Mouse (Mus musculus) bone marrow, adult 2 months (tissue): ENCODE data around the gene Dpf1. TPM values are rescaled to one million over a fixed set of nuclear protein-coding genes. Genes with fewer than 3 reads are reported as not detected.
A peak's percentile ranks its signal among the peaks of the same experiment; 100 is the strongest.

Experiments used
- H3K27ac ChIP-seq: fragments of 200-500 bp; 2 replicates; pipeline ENCODE4 v1.5.1; 2012; ENCODE audit warnings: low read depth, mild to moderate bottlenecking, control low read depth, inconsistent platforms, low read length; ENCODE audit not compliant: control insufficient read depth, poor library complexity, insufficient read depth
- H3K4me1 ChIP-seq: fragments of 200-500 bp; 2 replicates; pipeline ENCODE4 v1.6.1; 2011; ENCODE audit warnings: low read length; ENCODE audit not compliant: control insufficient read depth, insufficient read depth
- H3K4me3 ChIP-seq: fragments of 200-500 bp; replicated peaks from 2 replicates; pipeline ENCODE3; 2011; ENCODE audit warnings: mild to moderate bottlenecking, low read depth, low read length, control low read depth; ENCODE audit not compliant: control insufficient read depth
- CTCF ChIP-seq: fragments of 200-500 bp; IDR thresholded peaks from 2 replicates; pipeline ENCODE4 v1.5.1; 2011; ENCODE audit warnings: low read length, control low read depth; ENCODE audit not compliant: control insufficient read depth, insufficient read depth
- POLR2A ChIP-seq: fragments of 200-500 bp; IDR thresholded peaks from 2 replicates; pipeline ENCODE4 v1.6.1; 2011; ENCODE audit warnings: low read depth, mild to moderate bottlenecking, control low read depth, low read length, borderline replicate concordance; ENCODE audit not compliant: control insufficient read depth
- WGBS: fragments of 180-500 bp; shearing (Covaris S2); methylation state at CpG from one replicate; pipeline ENCODE4 v1.1.7; 2018; 5-methylcytosine and 5-hydroxymethylcytosine counted together
- polyA plus RNA-seq: library from polyadenylated mRNA; stranded (reverse); fragments of >200 nt; gene quantifications from 2 replicates; pipeline ENCODE4 v1.2.4, GENCODE M21; 2011; ENCODE audit warnings: low replicate concordance; ENCODE audit not compliant: missing spikeins, insufficient read depth, insufficient read length

The Dpf1 gene
- polyA plus RNA-seq, 1 experiment: 1.5 TPM

GRCm38 (mm10) chr7:29283876-29284275 is 19.9 kb upstream of the Dpf1 start:
- no peaks in the 10 kb centered on the region; the same call in 1 of the 2 replicates for H3K4me1 ChIP-seq
- no peak overlapping the region for H3K4me3 ChIP-seq
- TF ChIP-seq POLR2A (no peak), CTCF (no peak)
- no peak overlapping the region for H3K27ac ChIP-seq
- WGBS: 76% methylated on average over 4 of the region's 4 CpGs

GRCm38 (mm10) chr7:29284523-29284922 is 19.2 kb upstream of the Dpf1 start:
- 82% methylated on average over 6 of the region's 6 CpGs for WGBS
- Histone ChIP-seq H3K4me3 (no peak overlapping the region), H3K4me1 (no peaks in the 10 kb centered on the region; the same call in 1 of the 2 replicates), H3K27ac (no peak overlapping the region)
- TF ChIP-seq POLR2A: no peak

GRCm38 (mm10) chr7:29287481-29287880 is 16.3 kb upstream of the Dpf1 start:
- no peak overlapping the region for H3K27ac ChIP-seq
- 77% methylated on average over 7 of the region's 7 CpGs for WGBS
- H3K4me1 ChIP-seq: no peaks in the 10 kb centered on the region
- TF ChIP-seq POLR2A (no peak), CTCF (no peak)
- no peak overlapping the region for H3K4me3 ChIP-seq

- TF ChIP-seq POLR2A: no peak
- no peak for TF ChIP-seq CTCF
- H3K4me3 ChIP-seq: no peak overlapping the region
- no peak overlapping the region for H3K27ac ChIP-seq
- 91% methylated on average over 2 of the region's 2 CpGs for WGBS
- H3K4me1 ChIP-seq: no peaks in the 10 kb centered on the region
These were observed 15.7 kb upstream of the Dpf1 start for GRCm38 (mm10) chr7:29288079-29288478.

- TF ChIP-seq POLR2A: 0 out of 2 replicates have a peak, but pooled peaks have one; percentile 3
- peak; percentile 75 for TF ChIP-seq CTCF
- Histone ChIP-seq H3K4me1 (no peaks in the 10 kb centered on the region), H3K4me3 (peak within 1 kb of the TSS; percentile 29), H3K27ac (no peak within 1 kb of the TSS; the same call in 1 of the 2 replicates)
- 4% methylated on average over 59 of the region's 59 CpGs for WGBS
These were observed 14.7 kb upstream of the Dpf1 start, which contains the start of gene Ppp1r14a for GRCm38 (mm10) chr7:29288942-29289638. Ppp1r14a (plus strand) TSS chr7:29289308.

- TF ChIP-seq CTCF (no peak), POLR2A (no peak)
- no peak overlapping the region for H3K4me3 ChIP-seq
- H3K4me1 ChIP-seq: no peaks in the 10 kb centered on the region
- H3K27ac ChIP-seq: no peak overlapping the region
- 87% methylated on average over 6 of the region's 6 CpGs for WGBS
These were observed 13.9 kb upstream of the Dpf1 start for GRCm38 (mm10) chr7:29289856-29290255.

- no peak for TF ChIP-seq POLR2A
- no peak overlapping the region for H3K4me3 ChIP-seq
- no peak overlapping the region for H3K27ac ChIP-seq
- no peaks in the 10 kb centered on the region for H3K4me1 ChIP-seq
- WGBS: 84% methylated on average over 11 of the region's 11 CpGs
These were observed 12.9 kb upstream of the Dpf1 start for GRCm38 (mm10) chr7:29290691-29291485.

GRCm38 (mm10) chr7:29291616-29292457 is 11.9 kb upstream of the Dpf1 start:
- WGBS: 60% methylated on average over 7 of the region's 7 CpGs
- no peak overlapping the region for H3K27ac ChIP-seq
- no peak overlapping the region for H3K4me3 ChIP-seq
- H3K4me1 ChIP-seq: no peaks in the 10 kb centered on the region
- no peak for TF ChIP-seq POLR2A
- TF ChIP-seq CTCF: no peak
